Mouse (Mus musculus) WW6 (cell line): Measurements from ENCODE around the gene Slc6a9.

Source experiments
- DNase-seq: peaks from one replicate; pipeline ENCODE4 v3.0.0-alpha.2; 2013; ENCODE audit warnings: low read depth, low spot score

The Slc6a9 gene

GRCm38 (mm10) chr4:117840821-117841220, 6.5 kb downstream of the Slc6a9 start:
- no peak for DNase-seq

- DNase-seq: no peak
Observed at GRCm38 (mm10) chr4:117841566-117841965, 7.3 kb downstream of the Slc6a9 start.

- no peak for DNase-seq
Observed at GRCm38 (mm10) chr4:117843101-117843500, 8.8 kb downstream of the Slc6a9 start.

DNA sequence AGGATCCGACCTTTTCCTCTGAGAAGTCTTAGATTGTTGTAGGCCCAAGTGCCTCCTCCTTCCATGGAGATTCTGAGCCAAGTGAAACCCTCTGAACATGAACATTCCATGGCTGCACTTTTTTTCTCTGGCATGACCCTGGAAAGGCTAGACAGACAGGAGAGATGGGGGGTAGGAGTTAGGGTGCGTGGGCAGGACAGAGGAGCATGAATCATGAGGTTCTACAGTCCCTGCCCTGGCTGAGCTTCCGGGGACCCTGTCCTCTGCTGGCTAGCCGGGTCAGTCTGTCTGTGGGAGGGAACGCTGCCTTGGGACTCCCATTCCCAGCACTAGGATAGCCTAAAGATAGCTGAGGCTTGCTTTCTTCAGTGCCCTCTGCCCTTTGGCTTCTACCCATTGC, 10.2 kb downstream of the Slc6a9 start:
- DNase-seq: no peak

DNA sequence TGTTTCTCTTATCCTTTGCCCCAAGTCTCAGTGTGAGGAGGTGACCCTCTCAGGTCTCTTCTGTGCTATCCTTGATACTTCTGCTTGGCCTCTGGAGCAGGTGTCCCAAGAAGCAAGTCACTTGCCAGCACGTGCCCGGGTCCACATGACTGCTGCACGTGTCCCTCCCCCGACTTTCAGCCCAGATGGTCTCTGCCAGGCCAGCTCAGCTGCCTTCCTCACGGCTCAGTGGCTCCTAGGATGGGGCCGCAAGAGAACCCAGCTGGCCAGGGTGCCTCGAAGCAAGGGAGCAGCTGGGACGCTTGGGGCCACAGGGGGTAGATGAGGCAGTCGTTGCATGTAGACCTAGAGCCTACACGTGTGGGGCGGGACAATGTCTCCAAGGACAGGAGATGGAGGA, 11.0 kb downstream of the Slc6a9 start:
- no peak for DNase-seq

GRCm38 (mm10) chr4:117846261-117846660, 12.0 kb downstream of the Slc6a9 start:
- no peak for DNase-seq

DNA sequence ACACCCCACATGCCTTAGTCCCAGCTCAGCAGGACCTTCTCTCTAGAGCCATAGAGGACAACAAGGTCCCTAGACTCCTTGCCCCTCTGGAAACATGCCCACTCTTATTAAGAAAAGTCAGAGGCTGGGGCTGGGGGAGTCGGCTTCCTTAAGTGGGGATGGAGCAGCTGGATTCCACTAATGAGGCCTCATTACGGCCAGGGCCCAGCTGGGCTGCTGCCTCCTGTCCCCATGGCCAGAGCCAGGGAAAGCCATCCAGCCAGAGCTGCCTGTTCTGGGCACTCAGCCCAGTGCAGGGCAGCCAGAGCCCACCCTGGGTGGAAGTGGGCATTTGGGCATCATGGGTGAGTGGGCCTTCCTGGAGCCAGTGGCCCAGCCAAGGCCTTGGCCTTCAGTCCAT, 12.7 kb downstream of the Slc6a9 start:
- DNase-seq: no peak

- DNase-seq: no peak
Observed at GRCm38 (mm10) chr4:117849063-117849462, 14.8 kb downstream of the Slc6a9 start.

GRCm38 (mm10) chr4:117849506-117849905, 15.2 kb downstream of the Slc6a9 start:
- DNase-seq: no peak

DNA sequence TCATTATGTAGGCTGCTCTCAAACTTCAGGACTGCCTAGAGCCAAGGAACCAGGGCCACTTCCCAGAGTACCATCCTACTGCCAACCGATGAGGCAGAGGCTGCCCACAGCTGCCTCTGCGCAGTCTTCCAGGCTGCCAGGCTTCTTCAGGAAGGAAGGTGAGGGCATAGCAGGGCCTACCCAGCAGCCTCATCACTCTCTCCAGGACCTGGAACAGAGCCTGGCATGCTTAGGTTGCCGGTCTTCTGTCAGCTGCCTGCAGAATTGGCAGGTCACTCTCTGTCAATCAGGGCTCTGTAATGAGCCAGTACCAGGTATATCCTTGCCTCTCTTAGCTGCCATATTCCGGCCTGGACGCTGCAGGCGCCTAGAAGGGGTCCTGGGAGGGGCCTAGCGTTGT, 15.9 kb downstream of the Slc6a9 start:
- DNase-seq: no peak

- no peak for DNase-seq
Observed at GRCm38 (mm10) chr4:117850871-117851270, 16.6 kb downstream of the Slc6a9 start.

DNA sequence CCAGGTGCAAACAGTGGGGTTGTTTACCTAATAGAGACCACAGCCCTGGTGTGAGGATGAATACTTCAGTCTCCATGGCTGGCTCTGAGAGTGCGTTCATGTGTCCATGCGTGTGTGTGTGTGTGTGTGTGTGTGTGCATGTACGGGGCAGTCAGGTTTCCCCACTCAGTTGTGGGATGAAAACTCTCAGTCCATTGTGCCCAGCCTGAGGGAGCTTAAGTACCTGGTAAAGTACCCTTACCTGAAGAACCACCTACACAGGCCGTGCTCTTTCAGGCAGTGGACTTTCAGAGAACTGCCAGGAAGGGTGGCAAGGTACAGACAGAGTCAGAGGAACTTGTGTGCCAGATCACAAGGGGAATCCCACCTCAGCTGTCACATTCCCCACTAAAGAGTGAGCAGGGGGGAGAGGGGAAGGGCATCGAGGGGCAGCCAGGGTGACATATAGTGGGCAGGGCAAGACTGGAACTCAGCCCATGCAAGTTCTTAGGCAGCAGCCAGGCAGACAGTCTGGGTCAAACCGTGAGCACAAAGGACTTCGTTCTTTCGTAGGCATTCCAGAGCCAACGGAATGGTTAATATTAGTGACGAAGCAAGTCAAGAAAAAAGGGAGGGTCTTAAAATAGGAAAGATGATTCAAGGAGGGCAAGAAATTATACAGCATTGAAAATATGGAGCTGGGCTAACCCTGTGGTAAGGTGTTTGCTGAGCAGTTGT, 18.0 kb downstream of the Slc6a9 start:
- no peak for DNase-seq

DNA sequence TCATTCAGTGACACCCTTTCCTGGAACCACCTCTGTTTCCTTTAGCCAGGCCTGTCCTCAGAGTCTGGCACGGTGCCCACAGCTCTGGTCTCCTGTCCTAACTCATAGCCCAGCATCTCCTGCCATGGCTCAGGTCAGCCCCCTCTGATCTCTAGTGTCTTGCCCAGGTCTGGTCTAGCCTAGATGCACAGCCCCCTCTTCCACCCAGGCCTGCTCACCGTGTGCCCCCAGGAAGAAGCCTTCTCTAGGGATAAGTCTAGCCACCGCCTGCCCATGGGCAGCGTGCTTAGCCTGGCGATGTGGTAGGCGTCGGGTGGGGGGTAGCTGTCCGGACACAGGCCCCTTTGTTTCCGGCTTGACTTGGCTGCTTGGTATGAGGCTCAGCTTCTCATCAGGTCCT, 20.8 kb downstream of the Slc6a9 start:
- DNase-seq: no peak

DNA sequence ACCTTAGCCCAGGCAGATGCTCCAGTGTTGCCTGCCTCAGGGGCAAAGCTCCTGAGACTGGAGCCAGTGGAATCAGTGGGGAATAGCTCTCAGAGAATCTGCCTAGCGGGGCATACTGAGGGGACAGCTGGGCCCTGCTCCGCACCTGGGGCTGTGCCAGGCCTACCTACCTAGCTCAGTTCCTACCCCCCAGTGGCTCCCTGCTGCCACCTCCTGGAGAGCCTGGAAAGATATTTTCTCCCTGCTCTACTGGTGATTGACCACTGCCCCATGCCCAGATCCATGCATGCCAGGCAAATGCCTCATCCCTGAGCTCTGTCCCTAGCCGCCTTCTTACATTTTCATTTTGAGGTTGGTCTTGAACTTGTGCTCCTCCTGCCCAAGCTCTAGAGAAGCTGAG, 24.5 kb downstream of the Slc6a9 start:
- DNase-seq: no peak

- DNase-seq: no peak
Observed at GRCm38 (mm10) chr4:117860570-117860969, 26.3 kb downstream of the Slc6a9 start.

DNA sequence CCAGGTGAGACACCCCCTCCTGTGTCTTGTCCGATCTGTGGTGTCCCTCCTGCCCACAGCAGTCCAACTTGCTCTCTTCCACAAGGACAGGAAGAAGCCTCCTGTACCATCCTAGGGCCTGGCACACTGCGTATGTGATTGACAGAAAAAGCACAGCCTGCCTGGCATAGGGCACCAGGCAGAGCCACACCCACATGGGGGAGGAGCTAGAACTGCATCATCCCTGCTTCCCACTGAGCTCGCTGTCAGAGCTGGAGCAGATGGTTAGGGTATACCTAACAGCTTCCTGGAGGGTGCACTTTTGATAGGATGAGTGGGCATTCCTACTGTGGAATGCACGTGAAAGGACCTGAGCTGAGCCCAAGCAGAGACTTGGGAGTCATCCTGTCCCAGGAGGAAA, 28.5 kb downstream of the Slc6a9 start:
- DNase-seq: no peak

DNA sequence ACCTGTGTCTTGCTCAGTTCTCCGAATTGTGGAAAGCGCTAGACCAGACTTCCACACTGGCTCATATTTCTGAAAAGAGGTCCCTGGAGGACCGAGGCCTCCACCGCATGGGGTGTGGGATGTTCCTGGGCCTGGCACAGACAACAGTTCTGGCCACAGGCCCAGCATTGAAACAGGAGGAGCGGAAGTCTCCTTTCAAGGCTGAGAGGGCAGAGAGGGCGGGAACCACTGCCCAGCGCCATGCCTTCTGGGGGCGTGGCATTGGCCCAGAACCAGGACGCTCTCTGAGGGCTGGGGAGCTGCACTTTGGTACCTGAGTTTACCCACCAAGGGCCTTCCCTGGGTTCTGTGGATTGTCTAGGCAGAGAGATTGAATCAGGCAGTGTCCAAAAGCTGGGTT, 31.8 kb downstream of the Slc6a9 start:
- no peak for DNase-seq

DNA sequence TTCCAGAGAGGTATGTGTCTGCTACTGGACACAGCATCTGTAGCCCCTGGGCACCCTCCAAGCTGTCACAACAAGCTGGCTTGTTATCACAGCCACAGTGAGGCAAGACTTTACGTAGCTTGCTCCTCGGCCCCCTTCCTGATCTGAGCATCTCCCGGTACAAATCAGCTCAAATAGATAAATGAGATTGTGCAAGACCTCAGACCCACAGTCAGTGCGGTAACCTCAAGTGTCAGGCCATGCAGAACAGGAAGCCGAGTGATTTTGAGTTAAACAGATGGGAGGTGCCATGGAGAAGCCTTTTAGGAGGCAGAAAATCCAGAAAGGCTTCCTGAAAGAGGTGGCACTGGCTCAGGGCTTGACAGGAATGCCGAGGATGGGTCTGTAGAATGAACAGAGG, 32.7 kb downstream of the Slc6a9 start:
- DNase-seq: no peak

DNA sequence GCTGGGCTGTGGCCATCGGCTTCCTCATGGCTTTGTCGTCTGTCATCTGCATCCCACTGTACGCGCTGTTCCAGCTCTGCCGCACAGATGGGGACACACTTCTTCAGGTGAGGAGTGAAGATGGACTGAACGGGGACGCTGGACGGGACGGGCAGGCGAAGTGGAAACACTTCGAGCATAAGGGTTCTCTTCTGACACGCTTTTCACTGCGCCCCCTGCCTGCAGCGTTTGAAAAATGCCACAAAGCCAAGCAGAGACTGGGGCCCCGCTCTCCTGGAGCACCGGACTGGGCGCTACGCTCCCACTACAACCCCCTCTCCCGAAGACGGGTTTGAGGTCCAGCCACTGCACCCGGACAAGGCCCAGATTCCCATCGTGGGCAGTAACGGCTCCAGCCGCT, 33.5 kb downstream of the Slc6a9 start:
- no peak for DNase-seq

GRCm38 (mm10) chr4:117869317-117869716, 35.0 kb downstream of the Slc6a9 start:
- DNase-seq: no peak

GRCm38 (mm10) chr4:117870437-117870836, 36.1 kb downstream of the Slc6a9 start:
- DNase-seq: no peak

- no peak for DNase-seq
Observed at GRCm38 (mm10) chr4:117871787-117872186, 37.5 kb downstream of the Slc6a9 start.

DNA sequence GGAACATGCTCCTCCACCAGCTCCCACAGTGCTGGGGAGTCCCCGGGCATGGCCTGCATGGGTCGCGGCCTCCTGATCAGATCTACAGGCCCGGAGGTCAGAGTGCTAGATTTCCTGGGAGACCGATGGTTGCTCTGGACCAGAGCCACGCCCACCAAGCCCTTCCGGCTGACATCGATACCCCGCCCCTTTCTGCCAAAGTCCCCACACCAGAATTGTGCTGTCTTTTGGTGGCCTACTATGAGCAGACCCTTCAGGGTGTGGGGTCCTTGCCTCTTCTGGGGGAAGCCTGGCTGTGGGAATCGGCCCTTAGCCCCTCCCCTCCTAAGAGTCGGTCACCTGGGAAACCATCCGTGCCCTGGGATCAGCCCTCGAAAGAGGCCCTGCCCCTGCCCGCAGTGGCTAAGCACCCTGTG, 38.2 kb downstream of the Slc6a9 start, which contains the start of gene Ccdc24:
Gene Ccdc24, minus strand, starts transcription at position 87 of the 416 bp plus-strand sequence.
- no peak for DNase-seq

- DNase-seq: no peak
Observed at GRCm38 (mm10) chr4:117873615-117874014, 39.3 kb downstream of the Slc6a9 start.
